Mouse (Mus musculus) kidney, adult 2 months (tissue): ENCODE measurements around the gene Arap1.

Source experiments
- CTCF ChIP-seq: fragments of 200-500 bp; conservative IDR thresholded peaks from 2 replicates; pipeline ENCODE4 v1.5.1; 2011; ENCODE audit warnings: low read depth, mild to moderate bottlenecking, control low read depth, low read length, moderate library complexity, mixed read lengths; ENCODE audit not compliant: insufficient read depth, insufficient read length
- POLR2A ChIP-seq: fragments of 200-500 bp; IDR thresholded peaks from one replicate; pipeline ENCODE4 v1.6.1; 2011; ENCODE audit warnings: low read depth, low read length, control low read depth

GRCm38 (mm10) chr7:101348312-101348711 lies 445 bp downstream of the Arap1 start:
- TF ChIP-seq CTCF, result no peak
- no peak for TF ChIP-seq POLR2A
